Mouse (Mus musculus): ENCODE results near the gene Myog.
"Not testable (repeated sequence)": the region's sequence is repeated elsewhere in the genome, so short reads cannot be mapped to it uniquely, and the experiment has no call there.

Myog gene

DNA sequence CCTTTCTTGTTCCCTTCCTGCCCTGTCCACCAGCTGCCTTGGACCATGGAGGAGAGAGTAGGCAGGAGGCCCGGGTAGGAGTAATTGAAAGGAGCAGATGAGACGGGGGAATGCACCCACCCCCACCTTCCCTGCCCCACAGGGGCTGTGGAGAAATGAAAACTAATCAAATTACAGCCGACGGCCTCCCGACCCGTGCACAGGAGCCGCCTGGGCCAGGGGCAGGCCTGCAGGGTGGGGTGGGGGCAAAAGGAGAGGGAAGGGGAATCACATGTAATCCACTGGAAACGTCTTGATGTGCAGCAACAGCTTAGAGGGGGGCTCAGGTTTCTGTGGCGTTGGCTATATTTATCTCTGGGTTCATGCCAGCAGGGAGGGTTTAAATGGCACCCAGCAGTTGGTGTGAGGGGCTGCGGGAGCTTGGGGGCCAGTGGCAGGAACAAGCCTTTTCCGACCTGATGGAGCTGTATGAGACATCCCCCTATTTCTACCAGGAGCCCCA lies at the start of gene Myog:
Myog (plus strand) TSS at position 392 of the 502 bp plus-strand sequence.
- DNase-seq (ENCODE audit: low read depth, low spot score) = no peak

DNA sequence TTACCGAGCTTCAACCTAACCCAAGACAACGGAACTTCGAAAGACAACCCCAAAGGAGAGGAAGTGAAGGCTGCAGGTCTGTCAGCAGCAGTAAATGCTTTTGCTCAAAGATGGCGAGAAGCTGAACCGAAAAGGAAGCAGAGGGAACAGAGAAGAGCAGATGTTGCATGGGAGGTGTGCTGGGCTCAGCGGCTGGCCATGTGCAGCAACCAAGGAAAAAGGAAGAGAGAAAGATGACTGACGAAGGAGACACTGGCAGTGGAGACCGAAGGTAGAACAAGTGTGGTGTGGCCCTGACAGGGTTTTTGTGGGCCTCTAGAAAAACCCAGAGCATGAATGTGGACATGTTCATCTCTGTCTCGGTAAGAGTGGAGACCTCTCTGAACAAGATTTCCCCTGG lies 49.1 kb upstream of the Myog start:
- DNase-seq (ENCODE audit: low read depth, low spot score) = no peak

DNA sequence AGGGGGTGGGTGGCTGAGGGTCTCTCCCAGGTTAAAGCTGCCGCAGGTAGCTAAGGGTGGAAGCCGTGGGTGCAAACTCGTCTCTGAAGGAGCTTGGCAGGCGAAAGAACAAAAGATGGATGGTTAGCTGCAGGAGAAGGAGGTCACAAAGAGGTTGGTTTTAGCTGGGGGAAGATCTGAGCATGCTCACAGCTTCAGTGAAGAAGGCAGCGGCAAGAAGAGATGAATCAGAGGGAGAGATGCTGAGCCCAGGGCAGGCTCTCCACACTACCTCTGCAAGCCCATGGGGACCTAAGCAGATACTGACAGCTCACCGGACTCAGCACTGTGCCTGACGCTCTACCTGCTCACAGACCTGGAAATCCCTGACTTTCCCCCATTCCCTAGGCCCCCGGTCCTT lies 48.5 kb upstream of the Myog start:
- no peak for DNase-seq (ENCODE audit: low read depth, low spot score)

DNA sequence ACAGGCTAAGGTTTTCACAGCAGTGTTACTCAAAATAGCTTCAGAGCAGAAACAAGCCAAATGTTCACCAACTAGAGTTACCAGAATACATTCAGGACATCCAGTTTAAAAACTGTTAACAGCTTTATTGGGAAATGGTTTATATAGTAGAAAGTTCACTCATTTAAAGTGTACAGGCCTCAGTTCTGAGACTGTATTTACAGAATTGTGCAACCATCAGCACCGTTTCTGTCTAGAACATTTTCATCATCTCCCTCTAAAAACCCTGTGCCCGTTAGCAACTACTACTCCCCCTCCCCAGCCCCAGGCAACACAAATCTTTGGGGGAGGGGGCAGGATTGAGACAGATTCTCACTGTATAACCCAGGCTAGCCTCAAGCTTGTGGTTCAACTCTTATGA lies 47.5 kb upstream of the Myog start:
- no peak for DNase-seq (ENCODE audit: low read depth, low spot score)

DNA sequence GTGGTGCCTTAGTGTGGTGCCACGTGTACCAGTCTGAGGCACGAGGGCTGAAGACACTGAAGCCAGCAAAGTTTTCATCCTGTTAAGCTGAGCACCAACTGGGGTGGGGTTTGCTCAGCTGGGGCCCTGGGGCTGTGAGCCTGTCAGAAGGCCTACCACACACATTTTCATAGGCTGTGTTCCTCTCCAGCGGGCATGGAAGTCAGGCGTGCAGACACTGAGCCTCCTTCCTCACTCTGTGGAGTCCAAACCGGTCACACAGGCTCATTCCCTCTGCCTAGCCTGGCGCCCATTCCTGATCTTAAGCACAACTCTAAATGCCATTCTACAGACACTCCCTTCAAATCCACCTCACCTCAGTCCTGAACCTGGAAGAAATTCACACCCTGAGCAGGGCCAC lies 46.3 kb upstream of the Myog start:
- no peak for DNase-seq (ENCODE audit: low read depth, low spot score)

DNA sequence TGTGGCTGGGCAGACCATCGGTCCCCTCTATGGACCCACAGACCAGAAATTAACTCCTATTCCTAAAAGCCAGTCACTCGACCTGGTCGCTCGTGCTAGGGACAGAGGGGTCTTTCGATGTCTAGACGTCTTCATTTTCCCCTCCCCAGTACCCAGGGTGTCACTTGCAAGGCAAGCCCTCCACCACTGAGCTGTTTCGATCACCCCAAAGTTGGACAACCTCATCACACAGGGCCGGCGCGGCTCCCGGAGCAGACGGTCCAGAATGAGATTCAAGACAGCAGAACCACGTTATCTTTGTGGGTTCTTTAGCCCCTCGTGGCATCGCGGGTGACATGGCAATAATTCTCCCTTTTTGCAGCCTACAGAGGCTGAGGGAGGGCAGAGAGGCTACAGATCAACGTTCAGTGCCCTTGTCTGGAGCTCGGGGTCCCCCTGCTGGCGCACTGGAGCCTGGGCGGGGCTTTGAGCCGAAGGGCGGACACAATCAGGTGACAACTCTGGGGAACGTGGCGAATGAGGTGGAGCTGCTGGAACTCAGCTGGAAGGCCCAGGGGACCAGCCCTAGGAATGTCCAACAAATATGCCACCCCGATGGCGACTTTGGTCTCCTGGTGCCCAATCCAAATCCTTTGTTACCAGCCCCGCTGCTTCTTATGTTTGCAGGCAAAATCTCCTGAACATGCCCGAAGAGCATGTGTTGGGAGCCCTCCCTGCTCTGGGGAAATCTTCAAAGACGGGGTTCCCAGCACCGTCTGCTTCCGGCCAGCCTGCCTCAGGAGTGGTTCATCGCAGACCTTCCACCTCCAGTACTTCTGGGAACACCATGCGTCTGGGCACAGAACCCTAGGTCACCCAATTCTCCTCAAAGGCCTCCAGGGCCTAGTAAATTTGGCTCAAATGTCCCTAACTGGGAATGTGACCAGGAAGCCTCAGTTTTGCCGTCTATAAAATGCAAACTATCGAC lies 45.6 kb upstream of the Myog start:
- DNase-seq (ENCODE audit: low read depth, low spot score) = peak; percentile 72

DNA sequence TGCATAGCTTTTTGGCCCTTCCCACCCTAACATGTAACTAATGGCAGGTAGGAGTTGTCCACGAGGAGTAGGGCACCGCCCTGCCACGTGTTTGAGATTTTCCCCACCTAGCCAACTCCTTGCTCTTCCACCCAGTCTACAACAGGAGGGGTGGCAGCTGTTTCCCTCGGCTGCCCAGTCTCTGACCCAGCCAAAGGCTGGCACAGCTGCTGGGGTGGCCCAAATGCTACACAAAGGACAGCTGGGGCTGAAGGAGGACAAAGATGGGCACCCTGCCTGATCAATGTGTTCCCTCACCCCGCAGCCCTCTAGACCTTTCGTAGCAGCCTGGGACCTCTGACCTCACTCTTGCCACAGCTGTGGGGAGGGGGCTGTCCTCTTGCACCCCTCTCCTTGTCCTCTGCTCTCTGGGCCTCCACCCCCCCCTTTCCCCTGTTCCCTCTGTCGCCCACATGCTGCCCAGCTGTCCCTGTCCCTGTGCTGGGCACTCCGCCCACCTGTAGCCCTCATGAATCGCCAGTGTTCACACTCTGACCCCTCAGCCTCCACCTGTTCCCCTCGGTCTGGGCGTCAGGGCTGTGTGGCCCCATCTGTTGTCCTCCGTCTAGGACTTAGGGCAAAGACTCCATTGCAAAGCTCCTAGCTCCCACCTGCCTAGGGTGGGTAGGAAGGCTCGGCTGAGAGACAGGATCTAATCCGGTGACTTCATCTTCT lies 44.6 kb upstream of the Myog start:
- no peak for DNase-seq (ENCODE audit: low read depth, low spot score)

DNA sequence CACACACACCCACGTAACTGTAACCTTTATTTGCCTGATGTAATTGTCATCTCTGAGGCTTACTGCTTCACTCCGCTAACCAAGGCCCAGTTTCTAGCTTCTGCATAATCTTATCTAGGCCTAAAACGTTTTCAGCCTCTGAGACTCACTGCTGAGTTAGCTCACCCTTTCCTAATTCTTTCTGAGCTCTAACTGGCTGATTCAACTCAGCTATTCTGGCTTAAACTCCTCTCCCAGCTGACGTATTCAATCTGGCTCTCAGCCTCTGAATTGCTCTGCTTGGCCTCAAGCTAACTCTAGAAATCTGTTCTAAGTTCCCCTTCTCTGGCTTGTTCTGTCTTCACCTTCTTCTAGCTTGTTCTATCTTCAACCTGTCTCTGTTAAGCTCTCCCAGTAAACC lies 43.2 kb upstream of the Myog start:
- DNase-seq (ENCODE audit: low read depth, low spot score) = no peak

DNA sequence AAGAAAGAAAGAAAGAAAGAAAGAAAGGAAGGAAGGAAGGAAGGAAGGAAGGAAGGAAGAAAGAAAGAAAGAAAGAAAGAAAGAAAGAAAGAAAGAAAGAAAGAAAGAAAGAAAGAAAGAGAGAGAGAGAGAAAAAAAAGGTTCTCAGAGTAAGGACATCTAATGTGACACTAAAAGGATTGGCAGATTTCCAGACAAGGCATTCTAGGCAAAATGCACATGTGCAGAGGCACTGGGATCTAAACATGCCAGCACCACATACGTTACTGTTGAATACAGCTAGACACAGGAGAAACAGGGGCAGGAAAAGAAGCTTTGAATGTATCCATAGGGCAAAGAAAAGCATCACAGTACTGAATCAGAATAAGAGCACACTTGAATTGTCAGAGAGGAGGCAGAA lies 40.1 kb upstream of the Myog start:
- DNase-seq (ENCODE audit: low read depth, low spot score) = not testable (repeated sequence)

DNA sequence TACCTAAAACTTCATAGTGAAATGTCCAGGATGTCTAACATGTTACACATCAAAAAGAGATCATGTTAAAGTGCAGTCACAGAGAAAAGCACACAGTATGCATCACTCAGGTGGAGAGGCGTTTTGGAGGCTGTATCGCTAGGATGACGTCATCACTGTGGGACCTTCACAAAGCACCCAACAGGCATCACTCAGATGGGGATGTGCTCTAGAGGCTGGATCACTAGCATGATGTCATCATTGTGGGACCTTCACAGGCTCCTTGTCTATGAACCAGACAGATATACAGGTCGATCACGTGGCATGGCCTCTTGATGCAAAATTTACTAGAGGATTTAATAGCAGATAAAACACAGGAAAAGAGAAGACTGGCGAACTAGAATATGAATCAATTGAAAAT lies 25.4 kb upstream of the Myog start:
- DNase-seq (ENCODE audit: low read depth, low spot score) = no peak

DNA sequence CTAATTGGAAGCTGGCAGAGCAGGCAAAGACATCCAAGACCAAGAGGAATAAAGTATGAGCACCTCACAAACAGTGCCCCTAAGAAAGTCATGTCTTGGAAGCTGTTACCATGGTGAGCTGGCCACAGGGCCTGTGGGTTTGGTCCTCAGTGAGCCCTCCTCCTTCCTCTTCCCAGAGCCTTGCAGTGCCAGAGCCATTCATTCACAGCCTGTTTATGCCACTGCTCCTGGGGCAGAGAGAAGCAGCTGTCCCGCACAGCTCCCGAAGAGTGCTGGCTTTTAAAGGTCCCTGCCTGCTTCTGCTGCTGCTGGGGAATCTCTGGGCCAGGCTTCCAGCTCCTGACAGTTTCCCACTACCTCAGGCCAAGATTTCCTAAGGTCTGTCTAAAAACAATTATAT lies 24.0 kb upstream of the Myog start:
- DNase-seq (ENCODE audit: low read depth, low spot score) = no peak

DNA sequence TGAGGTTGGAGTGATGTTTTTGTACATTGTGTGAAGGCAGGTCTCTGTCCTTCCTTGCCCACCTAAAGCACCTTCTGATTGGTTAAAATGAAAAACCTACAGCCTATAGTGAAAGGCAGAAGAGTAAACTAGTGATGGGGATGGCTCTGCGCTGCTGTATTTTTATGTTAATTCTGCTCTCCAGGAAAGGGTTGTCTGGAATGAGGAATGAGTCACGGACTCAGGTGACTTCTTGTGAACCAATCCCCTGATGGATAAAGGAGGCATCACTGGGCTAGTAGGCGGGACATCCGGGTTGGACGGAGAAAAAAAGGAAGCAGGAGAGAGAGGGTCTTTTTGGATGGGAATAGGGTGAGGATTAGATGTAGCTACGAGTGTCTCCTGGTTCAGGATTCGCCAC lies 19.8 kb upstream of the Myog start:
- DNase-seq (ENCODE audit: low read depth, low spot score) = no peak

DNA sequence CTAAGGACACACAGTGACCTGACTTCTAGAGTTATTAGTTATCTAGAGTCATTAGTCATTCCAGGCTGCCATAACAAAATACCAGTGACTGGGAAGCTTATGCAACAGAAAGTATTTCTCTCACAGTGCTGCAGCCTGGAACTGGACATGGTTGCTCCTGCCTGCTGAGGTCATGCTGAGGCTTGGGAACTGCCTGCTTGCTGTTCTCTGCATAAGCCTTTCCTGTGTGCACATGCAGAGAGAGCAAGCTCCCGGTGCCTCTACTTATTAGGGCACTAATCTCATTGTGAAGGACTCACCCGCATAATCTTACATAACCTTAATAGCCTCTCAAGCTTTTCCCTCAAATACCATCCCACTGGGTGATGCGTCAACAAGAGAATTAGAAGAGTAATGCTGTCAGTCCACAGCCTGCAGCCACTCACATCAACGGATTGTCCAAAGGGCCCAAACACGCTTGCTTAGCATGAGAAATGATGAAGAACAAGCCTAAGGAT lies 17.0 kb upstream of the Myog start:
- peak; percentile 28 for DNase-seq (ENCODE audit: low read depth, low spot score)

DNA sequence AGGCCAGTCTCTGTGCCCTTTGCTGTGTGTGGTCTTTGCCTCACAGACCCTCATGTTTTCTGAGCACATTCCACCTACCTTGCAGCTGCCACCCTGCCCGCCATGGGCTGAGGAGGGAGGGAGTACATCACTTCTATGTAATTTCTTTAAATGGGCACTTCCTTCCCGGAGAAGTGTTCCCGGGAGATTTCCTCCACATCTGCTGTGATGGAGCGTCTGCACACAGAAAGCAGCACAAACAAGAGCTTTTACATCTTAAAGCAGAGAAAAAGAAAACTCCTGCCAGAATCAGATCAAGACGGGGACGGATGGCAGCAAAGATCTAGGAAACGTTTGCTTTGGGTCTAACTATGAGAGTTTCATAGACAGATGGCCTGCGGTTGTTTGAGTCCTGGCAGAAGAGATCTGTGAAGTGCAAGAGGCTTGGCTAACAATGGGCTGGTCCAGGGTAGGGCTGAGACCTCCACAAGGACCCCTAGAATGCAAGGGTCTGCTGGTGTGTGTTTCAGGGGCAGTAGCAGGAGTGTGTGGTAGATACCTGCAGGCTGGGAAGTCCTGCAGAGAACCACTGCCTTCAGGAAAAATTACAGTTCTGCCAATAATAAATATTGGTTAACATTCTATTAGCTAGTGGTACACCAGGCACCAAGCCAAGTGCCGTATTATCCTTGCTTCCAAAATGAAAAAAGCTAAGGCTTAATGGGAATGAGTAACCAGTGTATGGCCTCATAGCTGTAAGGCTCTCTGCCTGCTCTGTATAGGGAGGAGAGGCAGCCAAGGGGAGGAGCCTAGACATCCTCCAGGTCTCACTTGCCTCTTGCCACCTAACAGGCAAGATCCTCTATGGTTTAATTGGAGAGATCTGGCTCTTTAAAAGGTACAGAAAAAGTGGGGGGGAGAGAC lies 16.0 kb upstream of the Myog start:
- DNase-seq (ENCODE audit: low read depth, low spot score) = no peak

DNA sequence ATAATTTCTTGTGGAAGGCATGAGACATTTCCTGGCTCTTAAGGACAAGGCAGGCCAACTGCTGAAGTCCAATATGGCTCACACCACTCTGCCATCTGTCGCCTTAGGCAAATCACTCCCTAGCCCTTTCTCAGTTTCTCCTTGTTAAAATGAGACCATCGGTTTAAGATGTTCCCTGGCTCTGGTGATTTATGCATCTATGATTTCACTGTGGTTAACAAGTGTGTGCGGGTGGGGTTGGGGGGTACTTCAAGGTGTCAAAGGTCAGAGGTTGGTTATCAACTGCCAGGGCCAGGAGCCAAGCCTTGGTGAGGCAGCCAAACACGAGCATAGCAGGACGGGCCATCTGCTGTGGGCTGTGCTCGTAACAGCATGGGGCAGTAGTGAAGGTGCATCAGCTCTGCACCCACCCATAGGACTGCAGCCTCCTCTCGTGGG lies 15.3 kb upstream of the Myog start:
- no peak for DNase-seq (ENCODE audit: low read depth, low spot score)

DNA sequence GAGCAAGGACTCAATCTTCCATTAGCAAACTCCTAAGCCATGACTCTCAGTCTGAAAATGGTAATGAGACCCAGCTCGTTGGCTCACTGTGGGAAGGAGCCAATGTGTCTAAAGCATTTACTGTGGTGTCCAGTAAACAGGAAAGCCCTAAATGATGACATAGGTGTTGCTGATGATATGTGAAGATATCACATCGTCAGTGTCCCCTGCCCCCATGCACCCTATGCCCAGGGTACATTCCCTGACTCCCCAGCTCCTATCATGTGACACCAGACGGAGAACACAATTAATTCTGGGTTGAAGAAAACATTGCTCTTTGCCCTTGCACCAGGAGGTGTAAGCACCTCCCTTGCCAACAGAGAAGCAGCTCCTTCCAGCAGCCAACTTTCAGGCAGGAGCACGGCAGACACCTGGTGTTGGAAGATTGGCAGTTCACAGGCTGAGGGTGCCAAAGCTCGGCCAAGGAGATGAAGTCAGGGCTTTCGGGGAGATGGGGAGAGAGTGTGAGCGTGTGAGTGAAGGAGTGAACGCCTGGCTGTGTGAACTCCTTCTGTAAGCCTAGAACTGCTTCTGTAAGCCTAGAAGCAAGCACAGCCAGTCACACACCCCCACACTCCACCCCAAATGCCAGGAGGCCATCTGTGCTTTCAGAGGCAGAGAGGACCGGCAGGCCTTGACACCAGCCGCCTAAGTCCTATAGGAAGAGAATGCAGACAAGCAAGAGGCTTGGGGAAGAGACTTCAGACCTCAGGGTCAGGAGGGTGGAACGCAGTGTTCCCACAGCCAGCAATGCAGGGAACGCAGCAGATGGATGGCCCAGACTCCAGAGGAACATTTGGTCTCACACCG lies 13.9 kb upstream of the Myog start:
- no peak for DNase-seq (ENCODE audit: low read depth, low spot score)

DNA sequence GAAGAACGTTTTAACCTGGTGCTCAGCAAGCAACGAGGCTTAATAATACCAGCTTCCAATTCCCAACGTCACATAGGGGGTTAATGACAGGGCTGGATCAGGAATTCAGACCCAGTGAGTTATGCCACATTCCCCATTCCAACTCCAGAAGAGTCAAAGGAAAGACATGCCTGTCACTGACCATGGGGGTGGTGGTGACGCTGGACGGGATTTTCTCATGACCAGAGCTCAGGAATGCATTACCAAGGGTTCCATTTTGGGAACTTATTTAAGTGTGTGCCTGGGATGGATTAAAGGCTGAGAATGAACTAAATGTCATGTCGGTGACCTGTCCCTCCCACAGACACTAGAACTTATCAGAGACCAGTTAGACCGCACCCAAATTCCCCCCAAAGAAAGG lies 13.0 kb upstream of the Myog start:
- no peak for DNase-seq (ENCODE audit: low read depth, low spot score)

DNA sequence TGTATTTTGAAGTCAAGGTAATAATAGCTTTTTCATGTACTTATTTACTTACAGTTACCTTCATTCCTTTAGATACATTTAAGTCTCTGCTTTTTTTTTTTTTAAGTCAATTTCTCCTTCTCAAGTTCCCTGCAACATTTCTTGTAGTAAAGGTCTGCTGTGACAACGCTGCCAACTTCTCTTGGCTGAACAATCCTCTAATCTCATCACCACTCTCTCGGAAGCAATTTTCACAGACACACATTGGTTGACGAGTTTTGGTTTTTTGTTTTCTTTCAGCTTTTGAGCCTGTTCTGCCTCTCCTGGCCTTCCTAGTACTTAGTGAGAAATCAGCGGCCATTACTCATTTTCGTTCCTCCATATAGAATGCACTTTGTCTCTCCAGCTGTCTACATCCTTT lies 9.6 kb upstream of the Myog start:
- no peak for DNase-seq (ENCODE audit: low read depth, low spot score)

DNA sequence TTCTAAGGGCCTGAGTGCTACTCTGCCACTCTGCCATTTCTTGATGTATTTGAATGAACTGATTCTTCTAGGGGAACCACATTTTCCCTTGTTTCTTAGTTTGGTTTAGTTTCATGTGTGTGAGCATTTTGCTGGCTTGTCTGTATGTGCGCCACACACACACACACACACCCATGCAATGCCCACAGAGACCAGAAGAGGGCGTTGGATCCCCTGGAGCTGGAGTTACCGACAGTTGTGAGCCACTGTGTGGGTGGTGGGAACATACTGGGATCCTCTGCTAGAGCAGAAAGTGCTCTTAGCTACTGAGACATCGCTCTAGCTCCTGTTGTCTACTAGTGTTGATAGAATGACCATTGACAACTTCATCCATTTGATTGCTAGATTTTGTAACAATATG lies 8.2 kb upstream of the Myog start:
- no peak for DNase-seq (ENCODE audit: low read depth, low spot score)

DNA sequence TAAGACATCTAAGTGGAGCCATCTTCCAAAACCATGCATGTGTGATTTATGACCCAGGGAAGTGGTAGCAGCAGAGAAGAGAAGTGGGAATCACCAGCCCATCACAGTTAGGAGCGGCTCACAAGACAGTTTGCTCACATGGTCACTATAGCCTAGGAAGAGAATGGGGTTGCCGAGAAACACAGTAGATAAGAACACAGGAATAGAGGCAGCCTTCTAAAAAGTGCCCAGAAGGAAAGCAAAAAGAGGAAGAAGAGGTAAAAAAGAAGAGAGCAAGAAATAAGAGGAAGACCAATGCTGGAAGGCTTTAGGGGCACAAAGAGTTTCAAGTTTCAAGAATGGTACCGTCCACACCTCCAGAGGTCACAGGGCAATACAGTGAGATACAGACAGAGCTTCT lies 7.4 kb upstream of the Myog start:
- DNase-seq (ENCODE audit: low read depth, low spot score) = no peak

DNA sequence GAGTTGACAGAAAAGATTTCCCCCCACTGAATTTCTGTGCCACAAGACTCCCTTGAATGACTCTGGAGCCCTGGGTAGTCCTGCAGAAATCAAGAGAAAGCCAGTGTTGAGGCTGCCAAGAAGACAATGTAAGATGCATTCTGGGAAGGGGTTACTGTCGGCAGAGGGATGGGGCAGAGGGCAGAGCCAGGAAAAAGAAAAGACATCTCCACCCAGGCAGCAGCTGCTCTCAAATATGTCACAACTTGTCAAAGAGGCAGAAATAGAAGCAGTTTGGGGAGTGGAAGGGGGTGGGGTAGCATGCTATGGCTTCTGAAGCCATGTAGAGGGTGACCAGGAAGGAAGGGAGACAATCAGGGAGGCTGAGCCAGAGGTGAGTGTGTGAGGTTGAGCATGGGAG lies 6.7 kb upstream of the Myog start:
- no peak for DNase-seq (ENCODE audit: low read depth, low spot score)

All from retina, postnatal 7 days (tissue).